Mouse (Mus musculus) intestine, postnatal 0 days (tissue): Measurements from ENCODE around the gene Gpc6. TPM values are rescaled to one million over a fixed set of nuclear protein-coding genes. Genes with fewer than 3 reads are reported as not detected.
A peak's percentile ranks its signal among the peaks of the same experiment; 100 is the strongest.

Source experiments
- ATAC-seq: fragments of 200-750 bp; cut with Nextera tagmentation; 2 replicates; pipeline ENCODE4 v1.8.0; 2017; ENCODE audit warnings: mild to moderate bottlenecking, moderate TSS enrichment, moderate library complexity
- H3K27ac ChIP-seq: fragments of 300-500 bp; sonication (generic); 2 replicates; pipeline ENCODE4 v1.5.1; 2014; ENCODE audit warnings: mild to moderate bottlenecking, low read depth, low read length, moderate library complexity
- H3K27me3 ChIP-seq: fragments of 300-500 bp; sonication (generic); replicated peaks from 2 replicates; pipeline ENCODE4 v1.6.1; 2014; ENCODE audit warnings: low read length, mixed read lengths; ENCODE audit not compliant: control insufficient read depth, insufficient read depth
- H3K36me3 ChIP-seq: fragments of 300-500 bp; sonication (generic); 2 replicates; pipeline ENCODE4 v1.6.1; 2014; ENCODE audit warnings: mild to moderate bottlenecking, moderate library complexity; ENCODE audit not compliant: control insufficient read depth, insufficient read depth
- H3K4me1 ChIP-seq: fragments of 300-500 bp; sonication (generic); replicated peaks from 2 replicates; pipeline ENCODE4 v1.6.1; 2014; ENCODE audit warnings: antibody characterized with exemption, low read length, mixed read lengths; ENCODE audit not compliant: control insufficient read depth, insufficient read depth
- H3K4me2 ChIP-seq: fragments of 300-500 bp; sonication (generic); replicated peaks from 2 replicates; pipeline ENCODE4 v1.6.1; 2014; ENCODE audit warnings: low read depth, mild to moderate bottlenecking, moderate library complexity
- H3K4me3 ChIP-seq: fragments of 300-500 bp; sonication (generic); 2 replicates; pipeline ENCODE4 v1.5.1; 2014; ENCODE audit warnings: low read depth, low read length
- H3K9ac ChIP-seq: fragments of 300-500 bp; sonication (generic); 2 replicates; pipeline ENCODE4 v1.6.1; 2014; ENCODE audit warnings: mild to moderate bottlenecking, low read depth, low read length
- H3K9me3 ChIP-seq: fragments of 300-500 bp; sonication (generic); 2 replicates; pipeline ENCODE4 v1.6.1; 2016; ENCODE audit warnings: mixed run types; ENCODE audit not compliant: control insufficient read depth
- CTCF ChIP-seq: sonication (generic); IDR thresholded peaks from 2 replicates; pipeline ENCODE4 v1.5.1; 2016; ENCODE audit warnings: low read depth, mild to moderate bottlenecking, control low read depth, antibody characterized with exemption, moderate library complexity
- WGBS: fragments of 180-500 bp; shearing (Covaris S2); extraction: QIAGEN DNeasy Blood & Tissue Kit; methylation state at CpG from one replicate; pipeline ENCODE4 v1.1.7; 2014; 5-methylcytosine and 5-hydroxymethylcytosine counted together
- polyA plus RNA-seq: library from polyadenylated mRNA; unstranded; fragments of >200 nt; fragmentation: Nextera tagmentation; extraction: Ambion mirVana; gene quantifications from 2 replicates; pipeline ENCODE4 v1.2.1, GENCODE M21; 2015

Gene Gpc6
- polyA plus RNA-seq, 1 experiment from 2014 or later, result 6.6 TPM

DNA sequence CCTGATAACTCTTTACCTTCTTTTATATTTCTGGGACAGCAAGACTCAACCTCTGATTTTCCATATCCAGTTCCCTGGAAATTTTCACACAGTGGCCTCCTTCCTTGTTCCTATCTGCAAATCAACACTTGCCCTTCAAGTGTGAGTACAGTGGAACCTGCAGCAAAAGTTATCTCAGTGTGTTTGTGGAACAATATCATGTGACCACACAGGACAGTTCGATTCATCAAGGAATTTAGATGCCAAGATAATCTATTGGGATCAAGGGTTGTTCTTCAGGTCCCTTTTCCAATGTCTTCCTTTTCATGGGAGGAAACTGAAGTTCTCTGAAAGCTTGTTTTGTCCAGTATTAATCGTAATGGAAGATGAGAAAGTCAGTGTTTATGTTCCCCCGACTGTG lies 891.6 kb downstream of the Gpc6 start:
- WGBS, result 61% methylated on average over 3 of the region's 3 CpGs
- no peaks in the 10 kb centered on the region for H3K9me3 ChIP-seq

DNA sequence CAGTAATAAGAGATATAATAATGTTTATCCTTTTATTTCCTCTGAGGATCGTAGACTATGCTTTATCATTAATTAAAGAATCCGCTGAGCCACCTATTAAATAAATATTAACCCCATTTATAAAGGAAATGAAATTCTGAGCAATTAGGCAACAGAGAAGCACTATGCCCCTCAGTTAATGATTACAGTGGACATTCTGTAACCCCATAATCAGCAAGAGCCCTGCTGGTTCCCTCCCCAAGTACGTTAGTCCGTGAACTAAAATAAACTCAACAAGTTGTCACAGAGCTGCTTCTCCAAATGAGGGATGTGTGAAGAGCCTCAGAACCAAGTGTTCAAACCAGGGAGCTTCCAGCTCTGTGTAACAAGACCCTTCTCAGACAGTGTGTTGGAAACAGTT lies 892.1 kb downstream of the Gpc6 start:
- Histone ChIP-seq H3K27me3 (no peaks in the 10 kb centered on the region), H3K9me3 (no peaks in the 10 kb centered on the region), H3K4me3 (no peak overlapping the region), H3K27ac (no peak overlapping the region), H3K9ac (no peak overlapping the region), H3K4me1 (no peaks in the 10 kb centered on the region), H3K4me2 (no peak overlapping the region), H3K36me3 (no peaks in the 10 kb centered on the region)
- 35% methylated on average over 4 of the region's 4 CpGs for WGBS
- TF ChIP-seq CTCF, result no peak
- no peak for ATAC-seq

More for the DNA sequence above, 891.6 kb downstream of the Gpc6 start:
- Histone ChIP-seq H3K4me2 (no peak overlapping the region), H3K27me3 (no peaks in the 10 kb centered on the region), H3K9ac (no peak overlapping the region), H3K4me3 (no peak overlapping the region), H3K4me1 (no peaks in the 10 kb centered on the region), H3K36me3 (no peaks in the 10 kb centered on the region), H3K27ac (no peak overlapping the region)
- no peak for ATAC-seq
- no peak for TF ChIP-seq CTCF

DNA sequence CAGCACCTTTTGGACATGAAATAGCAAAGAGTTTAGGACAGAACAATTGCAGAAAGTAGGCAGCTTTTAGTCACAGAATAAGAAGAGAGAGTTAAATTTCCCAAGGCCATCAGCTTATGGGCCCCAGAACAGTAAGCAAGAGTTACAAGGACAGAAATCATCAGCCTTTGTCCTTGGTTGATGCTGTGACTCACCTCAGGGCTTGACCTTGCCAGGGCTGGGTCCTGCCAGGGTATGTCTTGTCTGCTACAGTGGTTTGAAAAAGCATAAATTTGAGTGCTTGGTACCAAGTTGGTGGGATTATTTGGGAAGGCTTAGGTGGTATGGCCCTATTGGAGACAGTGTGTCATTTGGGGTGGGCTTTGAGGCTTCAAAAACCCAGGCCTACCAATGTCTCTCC lies 899.4 kb downstream of the Gpc6 start:
- Histone ChIP-seq H3K27me3 (no peaks in the 10 kb centered on the region), H3K36me3 (no peaks in the 10 kb centered on the region), H3K9ac (no peak overlapping the region), H3K4me2 (no peak overlapping the region), H3K4me3 (no peak overlapping the region), H3K27ac (no peak overlapping the region), H3K4me1 (no peaks in the 10 kb centered on the region), H3K9me3 (no peaks in the 10 kb centered on the region)
- TF ChIP-seq CTCF, result no peak
- ATAC-seq, result no peak

DNA sequence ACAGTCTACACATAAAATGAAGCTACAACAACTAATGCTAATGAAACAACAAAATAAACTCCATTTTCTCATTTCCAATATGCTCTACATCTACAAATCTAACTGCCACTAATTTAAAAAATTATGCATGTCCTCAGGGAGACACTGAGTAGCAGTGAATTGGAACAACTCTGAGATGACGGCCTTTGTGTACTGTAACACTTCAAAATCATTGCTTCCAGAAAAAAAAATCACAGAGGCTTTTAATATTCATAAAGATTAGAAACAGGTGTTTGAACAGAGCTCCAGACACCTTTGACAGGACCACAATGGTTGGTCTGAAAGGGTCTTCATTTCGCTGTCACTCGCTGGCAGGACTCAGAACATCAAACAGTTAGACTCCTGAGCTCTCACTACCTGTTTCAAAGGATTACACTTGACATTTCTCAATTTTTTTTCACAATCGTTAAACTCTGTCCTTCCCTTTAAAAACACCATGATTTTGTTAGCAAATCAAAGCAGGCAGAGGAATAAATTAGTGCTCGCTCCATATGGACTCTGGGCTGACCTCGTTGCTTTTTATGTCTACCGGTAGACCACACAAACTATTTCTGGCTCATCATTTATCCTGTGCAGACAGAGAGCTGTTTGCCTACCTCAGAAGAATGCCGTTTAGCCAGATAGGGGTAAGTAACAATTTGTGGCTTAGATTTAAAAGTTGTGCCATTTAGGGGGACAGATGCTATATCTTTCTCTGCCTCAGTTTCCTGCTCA lies 901.4 kb downstream of the Gpc6 start:
- Histone ChIP-seq H3K9ac (no peak overlapping the region), H3K27me3 (no peaks in the 10 kb centered on the region), H3K27ac (no peak overlapping the region), H3K4me2 (no peak overlapping the region), H3K36me3 (no peaks in the 10 kb centered on the region), H3K4me3 (no peak overlapping the region), H3K9me3 (no peaks in the 10 kb centered on the region), H3K4me1 (no peaks in the 10 kb centered on the region)
- ATAC-seq, result no peak
- TF ChIP-seq CTCF, result no peak
- WGBS, result 64% methylated on average over 8 of the region's 8 CpGs

DNA sequence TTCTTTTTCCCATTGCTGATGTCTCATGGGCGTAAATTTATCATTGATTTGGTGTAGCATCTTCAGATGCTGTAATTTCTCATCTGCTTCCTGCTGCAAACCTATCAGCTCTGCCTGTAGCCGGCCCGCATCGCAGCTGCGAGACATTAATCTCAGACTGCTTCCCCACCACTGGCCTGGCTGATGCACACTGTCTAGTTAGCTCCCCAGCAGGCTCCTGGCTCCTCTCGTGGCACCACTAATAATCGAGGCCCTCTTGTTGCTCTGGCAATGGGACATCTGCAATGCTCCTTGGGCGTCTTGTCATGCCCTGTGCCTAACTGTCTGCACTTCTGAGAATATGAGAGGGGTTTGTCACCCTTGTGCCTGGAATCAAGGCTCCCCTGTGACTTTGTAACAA lies 906.2 kb downstream of the Gpc6 start:
- TF ChIP-seq CTCF, result no peak
- H3K9me3 ChIP-seq, result no peaks in the 10 kb centered on the region
- H3K4me3 ChIP-seq, result no peak overlapping the region
- no peaks in the 10 kb centered on the region for H3K36me3 ChIP-seq
- H3K27ac ChIP-seq, result no peak overlapping the region
- no peak for ATAC-seq
- WGBS, result 82% methylated on average over 8 of the region's 8 CpGs
- no peak overlapping the region for H3K4me2 ChIP-seq
- H3K27me3 ChIP-seq, result no peaks in the 10 kb centered on the region
- H3K4me1 ChIP-seq, result no peaks in the 10 kb centered on the region
- H3K9ac ChIP-seq, result no peak overlapping the region

DNA sequence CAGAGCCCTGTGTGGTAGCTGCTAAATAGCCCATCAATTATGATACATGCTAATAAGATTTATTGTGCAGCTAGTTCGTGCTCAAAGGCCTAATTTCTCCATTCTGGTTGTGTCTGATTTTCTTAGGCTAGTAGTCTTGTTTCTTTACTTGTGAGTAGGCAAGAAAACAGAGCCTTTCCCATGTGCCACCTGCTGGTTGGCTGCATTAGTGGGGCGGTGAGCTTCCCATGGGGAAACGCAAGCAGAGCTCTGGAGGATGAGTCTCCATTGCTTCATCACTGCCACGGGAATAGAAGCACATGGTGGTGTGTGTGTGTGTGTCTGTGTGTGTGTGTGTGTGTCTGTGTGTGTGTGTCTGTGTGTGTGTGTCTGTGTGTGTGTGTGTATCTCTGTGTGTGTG lies 906.6 kb downstream of the Gpc6 start:
- WGBS, result 61% methylated on average over 4 of the region's 4 CpGs

DNA sequence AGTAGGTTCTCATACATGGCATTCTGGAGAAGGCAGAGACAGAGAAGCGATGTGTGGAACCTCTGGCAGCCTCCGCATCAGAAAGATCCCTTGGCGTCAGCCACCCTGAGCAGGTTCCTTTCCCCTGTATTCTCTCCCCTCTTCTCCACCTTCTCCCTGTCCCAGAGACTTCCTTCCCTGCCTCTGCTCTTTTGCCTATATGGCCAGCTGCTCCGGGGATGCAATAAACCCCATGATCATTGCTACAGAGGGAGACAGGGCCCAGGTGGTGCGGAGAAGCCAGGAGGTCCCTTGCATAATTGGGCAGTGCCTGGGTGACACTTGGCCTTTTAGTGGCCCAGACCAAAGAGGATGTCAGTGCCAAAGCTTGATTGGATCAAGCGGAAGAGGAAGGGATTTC lies 910.4 kb downstream of the Gpc6 start:
- WGBS, result 95% methylated on average over 6 of the region's 6 CpGs
- Histone ChIP-seq H3K4me1 (no peaks in the 10 kb centered on the region), H3K4me2 (no peak overlapping the region), H3K9ac (no peak overlapping the region), H3K27ac (no peak overlapping the region), H3K9me3 (no peaks in the 10 kb centered on the region), H3K27me3 (no peaks in the 10 kb centered on the region), H3K36me3 (no peaks in the 10 kb centered on the region), H3K4me3 (no peak overlapping the region)
- ATAC-seq, result no peak
- no peak for TF ChIP-seq CTCF

More for the DNA sequence above, 906.6 kb downstream of the Gpc6 start:
- H3K36me3 ChIP-seq, result no peaks in the 10 kb centered on the region
- TF ChIP-seq CTCF, result peak; percentile 63
- H3K4me1 ChIP-seq, result no peaks in the 10 kb centered on the region
- no peak overlapping the region for H3K4me3 ChIP-seq
- H3K4me2 ChIP-seq, result no peak overlapping the region
- no peak overlapping the region for H3K9ac ChIP-seq
- H3K9me3 ChIP-seq, result no peaks in the 10 kb centered on the region
- no peak for ATAC-seq
- no peaks in the 10 kb centered on the region for H3K27me3 ChIP-seq
- H3K27ac ChIP-seq, result no peak overlapping the region
